Mouse (Mus musculus): ENCODE measurements around the gene Ldlrad1. TPM values are rescaled to one million over a fixed set of nuclear protein-coding genes. Genes with fewer than 3 reads are reported as not detected.

The Ldlrad1 gene
- polyA plus RNA-seq, 1 experiment from 2014 or later, result not detected

DNA sequence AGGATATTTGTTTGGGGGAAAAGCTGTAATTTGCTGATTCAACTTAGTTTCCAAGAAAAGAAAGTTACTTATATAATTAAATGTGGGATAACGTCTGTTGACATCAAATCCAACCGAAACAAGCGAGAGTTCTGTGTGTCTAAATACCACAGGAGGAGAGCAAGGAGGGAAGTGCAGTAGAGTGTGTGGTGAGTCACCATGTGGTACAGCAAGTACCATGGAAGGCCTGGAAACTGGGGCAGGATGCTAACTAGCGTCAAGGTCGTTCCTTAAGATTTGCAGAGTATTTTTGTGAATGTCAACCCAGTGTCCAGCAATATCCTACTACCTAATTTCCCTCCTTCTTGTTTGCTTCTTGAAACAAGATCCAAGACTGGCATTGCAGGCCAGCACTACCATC lies 10.9 kb upstream of the Ldlrad1 start:
- Histone ChIP-seq H3K4me1 (replicated peaks; ENCODE audit: control insufficient read depth, insufficient read depth, low read length) (no peaks in the 10 kb centered on the region), H3K9ac (ENCODE audit: low read length) (no peak overlapping the region), H3K4me2 (ENCODE audit: low read depth, low read length, severe bottlenecking) (no peak overlapping the region), H3K27ac (ENCODE audit: low read depth, low read length) (no peak overlapping the region), H3K27me3 (ENCODE audit: control insufficient read depth, insufficient read depth, low read length) (no peaks in the 10 kb centered on the region), H3K4me3 (ENCODE audit: low read depth, low read length) (no peak overlapping the region), H3K36me3 (ENCODE audit: control insufficient read depth, insufficient read depth, low read length) (peaks cover 12% of the 10 kb centered on the region; the same call in 1 of the 2 replicates), H3K9me3 (ENCODE audit: control insufficient read depth, low read length) (no peaks in the 10 kb centered on the region)
- WGBS, result 95% methylated on average over 5 of the region's 5 CpGs
- DNase-seq (ENCODE audit: low spot score), result no peak
- no peak for ATAC-seq (replicated peaks; ENCODE audit: low FRiP score)

DNA sequence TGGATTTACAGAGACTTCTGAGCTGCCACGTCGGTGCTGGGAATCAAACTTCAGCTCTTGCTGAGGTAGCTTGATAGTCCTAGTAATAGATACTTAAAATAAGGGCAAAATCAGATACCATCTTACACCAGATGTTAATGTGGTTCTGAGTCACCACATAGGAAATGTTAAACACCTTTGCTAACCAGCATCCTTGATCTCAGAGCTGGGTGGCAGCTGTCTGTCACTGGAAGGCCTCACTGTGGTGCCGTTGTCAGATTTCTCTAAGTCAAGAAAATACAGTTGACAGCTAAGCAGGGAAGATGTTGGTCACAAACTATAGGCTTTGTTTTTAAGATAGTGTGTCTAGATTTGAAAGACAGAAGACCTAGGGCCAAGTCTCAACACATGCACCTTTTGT lies 7.2 kb upstream of the Ldlrad1 start:
- no peak for ATAC-seq (replicated peaks; ENCODE audit: low FRiP score)
- Histone ChIP-seq H3K27ac (ENCODE audit: low read depth, low read length) (no peak overlapping the region), H3K27me3 (ENCODE audit: control insufficient read depth, insufficient read depth, low read length) (no peaks in the 10 kb centered on the region), H3K4me1 (replicated peaks; ENCODE audit: control insufficient read depth, insufficient read depth, low read length) (no peaks in the 10 kb centered on the region), H3K36me3 (ENCODE audit: control insufficient read depth, insufficient read depth, low read length) (peaks cover 4% of the 10 kb centered on the region; the same call in 1 of the 2 replicates), H3K9me3 (ENCODE audit: control insufficient read depth, low read length) (no peaks in the 10 kb centered on the region), H3K4me3 (ENCODE audit: low read depth, low read length) (no peak overlapping the region), H3K9ac (ENCODE audit: low read length) (no peak overlapping the region), H3K4me2 (ENCODE audit: low read depth, low read length, severe bottlenecking) (no peak overlapping the region)
- DNase-seq (ENCODE audit: low spot score), result peak; percentile 5
- 98% methylated on average over 3 of the region's 3 CpGs for WGBS

DNA sequence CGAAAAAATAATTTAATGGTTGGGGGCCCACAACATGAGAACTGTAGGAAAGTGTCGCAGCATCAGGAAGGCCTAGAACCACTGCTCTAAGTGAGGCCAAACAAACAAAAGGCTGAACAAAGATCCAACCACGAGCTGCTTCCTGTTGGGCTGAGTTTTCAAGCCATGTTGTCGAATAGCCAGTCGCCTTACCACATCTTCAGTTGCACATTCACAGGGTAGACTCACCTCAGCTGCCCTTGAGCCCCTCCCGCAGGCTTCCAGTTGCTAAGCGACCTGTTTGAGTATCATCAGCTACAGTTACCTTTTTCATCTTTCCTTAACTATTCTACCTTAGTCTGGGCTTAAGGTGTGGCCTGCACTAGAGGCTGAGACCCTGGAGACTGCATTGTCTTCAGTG lies 6.0 kb upstream of the Ldlrad1 start:
- 91% methylated on average over 7 of the region's 7 CpGs for WGBS
- H3K36me3 ChIP-seq (ENCODE audit: control insufficient read depth, insufficient read depth, low read length), result no peaks in the 10 kb centered on the region

DNA sequence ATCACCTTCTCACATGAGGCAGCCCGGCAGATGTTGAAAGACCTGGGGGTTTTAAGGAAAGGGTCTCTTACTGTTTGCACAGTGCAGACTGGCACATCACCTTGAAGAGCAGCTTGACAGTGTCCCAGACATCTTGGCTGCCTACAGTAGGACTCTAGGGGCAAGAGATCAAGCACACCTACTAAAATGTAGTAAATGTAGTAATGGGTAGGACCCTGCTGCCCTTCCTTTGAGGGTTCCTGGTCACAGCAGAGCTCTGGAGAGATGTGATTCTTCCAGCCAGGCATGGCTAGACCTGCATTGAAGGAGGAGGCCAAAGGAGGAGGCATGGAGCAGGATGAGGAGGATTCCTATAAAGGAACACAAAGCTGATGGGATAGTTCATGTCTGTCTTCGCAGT lies 2.0 kb upstream of the Ldlrad1 start:
- H3K27me3 ChIP-seq (ENCODE audit: control insufficient read depth, insufficient read depth, low read length), result no peaks in the 10 kb centered on the region
- H3K4me3 ChIP-seq (ENCODE audit: low read depth, low read length), result no peak overlapping the region
- H3K9ac ChIP-seq (ENCODE audit: low read length), result no peak overlapping the region
- H3K4me1 ChIP-seq (replicated peaks; ENCODE audit: control insufficient read depth, insufficient read depth, low read length), result no peaks in the 10 kb centered on the region
- no peaks in the 10 kb centered on the region for H3K36me3 ChIP-seq (ENCODE audit: control insufficient read depth, insufficient read depth, low read length)
- no peaks in the 10 kb centered on the region for H3K9me3 ChIP-seq (ENCODE audit: control insufficient read depth, low read length)
- WGBS, result 97% methylated on average over 2 of the region's 2 CpGs
- H3K27ac ChIP-seq (ENCODE audit: low read depth, low read length), result no peak overlapping the region
- no peak overlapping the region for H3K4me2 ChIP-seq (ENCODE audit: low read depth, low read length, severe bottlenecking)
- DNase-seq (ENCODE audit: low spot score), result no peak
- no peak for ATAC-seq (replicated peaks; ENCODE audit: low FRiP score)

More for the DNA sequence above, 6.0 kb upstream of the Ldlrad1 start:
- ATAC-seq (replicated peaks; ENCODE audit: low FRiP score) (no peak), DNase-seq (ENCODE audit: low spot score) (peak; percentile 40)
- Histone ChIP-seq H3K27me3 (ENCODE audit: control insufficient read depth, insufficient read depth, low read length) (no peaks in the 10 kb centered on the region), H3K4me3 (ENCODE audit: low read depth, low read length) (no peak overlapping the region), H3K4me2 (ENCODE audit: low read depth, low read length, severe bottlenecking) (no peak overlapping the region), H3K9me3 (ENCODE audit: control insufficient read depth, low read length) (no peaks in the 10 kb centered on the region), H3K27ac (ENCODE audit: low read depth, low read length) (no peak overlapping the region), H3K4me1 (replicated peaks; ENCODE audit: control insufficient read depth, insufficient read depth, low read length) (no peaks in the 10 kb centered on the region), H3K9ac (ENCODE audit: low read length) (no peak overlapping the region)

DNA sequence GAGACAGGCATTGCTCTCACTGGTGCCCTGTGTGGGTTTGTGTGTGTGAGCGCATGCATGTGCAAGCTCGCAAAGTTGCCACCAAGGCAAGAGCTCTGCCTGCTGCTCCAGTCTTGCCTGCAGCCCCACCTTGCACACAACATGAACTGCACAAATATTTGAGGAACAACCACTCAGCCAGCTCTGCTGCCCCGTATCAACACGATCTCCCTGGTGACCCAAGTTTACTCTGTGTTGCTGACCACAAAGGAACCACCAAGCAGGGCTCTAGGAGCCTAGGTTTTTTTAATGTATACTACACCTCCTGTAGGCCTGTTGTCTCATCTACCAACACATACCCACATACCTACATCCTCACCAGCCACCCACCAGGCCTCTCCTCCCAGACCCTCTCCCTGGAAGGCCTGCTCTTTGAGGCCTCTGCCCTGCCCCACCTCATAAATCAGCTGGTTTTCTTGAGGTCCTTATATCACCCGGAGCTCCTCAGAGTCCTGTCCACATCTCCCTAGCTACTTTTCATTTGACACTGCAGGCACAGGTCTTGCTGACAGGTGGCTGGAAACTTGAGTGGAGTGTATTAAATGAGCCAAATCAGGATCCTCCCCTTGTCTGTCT lies 1.6 kb downstream of the Ldlrad1 start:
- ATAC-seq (replicated peaks; ENCODE audit: low FRiP score) (no peak), DNase-seq (ENCODE audit: low spot score) (no peak)
- Histone ChIP-seq H3K27ac (ENCODE audit: low read depth, low read length) (no peak overlapping the region), H3K4me1 (replicated peaks; ENCODE audit: control insufficient read depth, insufficient read depth, low read length) (no peaks in the 10 kb centered on the region), H3K4me3 (ENCODE audit: low read depth, low read length) (no peak overlapping the region), H3K9ac (ENCODE audit: low read length) (no peak overlapping the region), H3K4me2 (ENCODE audit: low read depth, low read length, severe bottlenecking) (no peak overlapping the region), H3K9me3 (ENCODE audit: control insufficient read depth, low read length) (no peaks in the 10 kb centered on the region), H3K36me3 (ENCODE audit: control insufficient read depth, insufficient read depth, low read length) (no peaks in the 10 kb centered on the region), H3K27me3 (ENCODE audit: control insufficient read depth, insufficient read depth, low read length) (no peaks in the 10 kb centered on the region)
- 88% methylated on average over 5 of the region's 5 CpGs for WGBS

DNA sequence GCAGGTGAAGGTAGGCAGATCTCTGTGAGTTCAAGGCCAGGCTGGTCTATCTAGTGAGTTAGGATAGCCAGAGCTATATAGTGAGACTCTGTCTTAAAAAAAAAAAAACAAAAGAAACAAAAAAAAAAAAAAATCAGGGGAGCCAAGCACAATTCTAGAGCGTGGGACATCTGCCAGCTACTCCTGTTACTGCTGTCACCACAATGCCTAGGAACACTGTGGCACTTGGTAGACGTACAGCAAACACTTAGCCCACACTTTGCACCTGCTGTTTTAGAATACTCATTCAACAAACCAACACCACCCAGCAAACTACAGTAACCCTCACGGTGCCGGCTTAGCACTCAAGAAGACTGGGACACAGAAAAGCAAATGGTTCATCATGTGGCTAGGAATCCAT lies 2.5 kb downstream of the Ldlrad1 start:
- Histone ChIP-seq H3K4me3 (ENCODE audit: low read depth, low read length) (no peak overlapping the region), H3K9me3 (ENCODE audit: control insufficient read depth, low read length) (no peaks in the 10 kb centered on the region), H3K4me2 (ENCODE audit: low read depth, low read length, severe bottlenecking) (no peak overlapping the region), H3K9ac (ENCODE audit: low read length) (no peak overlapping the region), H3K36me3 (ENCODE audit: control insufficient read depth, insufficient read depth, low read length) (no peaks in the 10 kb centered on the region), H3K27ac (ENCODE audit: low read depth, low read length) (no peak overlapping the region), H3K4me1 (replicated peaks; ENCODE audit: control insufficient read depth, insufficient read depth, low read length) (no peaks in the 10 kb centered on the region), H3K27me3 (ENCODE audit: control insufficient read depth, insufficient read depth, low read length) (no peaks in the 10 kb centered on the region)
- DNase-seq (ENCODE audit: low spot score) (no peak), ATAC-seq (replicated peaks; ENCODE audit: low FRiP score) (no peak)
- 85% methylated on average over 4 of the region's 4 CpGs for WGBS

DNA sequence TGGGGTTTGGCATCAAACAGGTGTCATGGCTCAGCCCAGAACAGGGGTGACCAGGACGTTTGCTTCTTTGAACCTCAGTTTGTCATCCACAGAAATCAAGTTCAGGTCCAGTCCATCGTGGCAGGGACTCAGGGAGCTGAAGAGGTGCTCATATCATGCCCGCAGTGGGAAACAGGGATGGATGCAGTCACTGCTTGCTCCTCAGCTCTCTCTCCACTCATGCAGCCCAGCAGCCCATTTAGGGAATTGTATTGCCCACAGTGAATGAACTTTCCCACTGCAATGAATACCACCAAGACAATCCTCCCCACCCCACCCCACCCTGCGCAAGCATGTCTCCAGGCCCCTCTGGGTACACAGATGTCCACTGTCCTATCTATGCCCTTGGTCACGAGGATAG lies 3.0 kb downstream of the Ldlrad1 start:
- no peaks in the 10 kb centered on the region for H3K4me1 ChIP-seq (replicated peaks; ENCODE audit: control insufficient read depth, insufficient read depth, low read length)
- ATAC-seq (replicated peaks; ENCODE audit: low FRiP score), result no peak
- no peak overlapping the region for H3K4me2 ChIP-seq (ENCODE audit: low read depth, low read length, severe bottlenecking)
- no peaks in the 10 kb centered on the region for H3K9me3 ChIP-seq (ENCODE audit: control insufficient read depth, low read length)
- H3K36me3 ChIP-seq (ENCODE audit: control insufficient read depth, insufficient read depth, low read length), result no peaks in the 10 kb centered on the region
- no peak overlapping the region for H3K4me3 ChIP-seq (ENCODE audit: low read depth, low read length)
- DNase-seq (ENCODE audit: low spot score), result no peak
- H3K27ac ChIP-seq (ENCODE audit: low read depth, low read length), result no peak overlapping the region
- H3K27me3 ChIP-seq (ENCODE audit: control insufficient read depth, insufficient read depth, low read length), result no peaks in the 10 kb centered on the region
- 81% methylated on average over 5 of the region's 5 CpGs for WGBS
- no peak overlapping the region for H3K9ac ChIP-seq (ENCODE audit: low read length)

DNA sequence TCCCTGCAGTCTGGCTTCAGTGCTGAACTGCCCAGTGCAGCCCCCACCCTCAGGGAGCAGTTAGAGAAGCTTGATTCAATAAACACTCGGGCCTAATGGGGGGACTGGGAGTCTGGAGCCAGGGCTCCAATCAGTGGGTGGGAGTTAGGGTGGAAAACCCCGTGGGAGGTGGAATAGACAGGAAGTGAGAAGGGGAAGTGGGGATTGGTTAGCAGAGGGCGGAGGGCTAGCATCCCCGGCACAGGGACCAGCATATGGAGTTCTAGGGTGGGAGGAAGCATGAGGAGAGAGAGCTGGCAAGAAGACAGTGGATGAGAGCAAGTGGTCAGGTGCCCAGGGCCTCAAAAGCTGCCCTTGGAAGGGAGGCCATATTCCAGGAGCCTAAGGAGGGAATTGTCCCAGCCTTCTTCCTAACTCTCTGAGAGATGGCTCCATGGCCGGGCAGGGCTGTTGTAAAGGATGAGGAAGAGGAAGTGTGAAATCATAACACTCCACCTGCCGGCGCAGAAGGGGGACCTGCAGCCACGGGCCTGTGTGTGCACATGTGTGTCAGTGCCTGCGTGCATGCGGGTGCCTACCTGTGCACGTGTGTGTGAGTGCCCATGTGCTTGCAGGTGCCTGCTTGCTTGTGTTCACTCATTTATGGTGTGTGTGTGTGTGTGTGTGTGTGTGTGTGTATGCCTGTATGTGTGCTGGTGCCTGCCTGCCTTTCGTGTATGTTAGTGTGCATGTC lies 4.5 kb downstream of the Ldlrad1 start:
- Histone ChIP-seq H3K9me3 (ENCODE audit: control insufficient read depth, low read length) (no peaks in the 10 kb centered on the region), H3K27ac (ENCODE audit: low read depth, low read length) (no peak overlapping the region), H3K4me1 (replicated peaks; ENCODE audit: control insufficient read depth, insufficient read depth, low read length) (no peaks in the 10 kb centered on the region), H3K9ac (ENCODE audit: low read length) (no peak overlapping the region), H3K4me3 (ENCODE audit: low read depth, low read length) (no peak overlapping the region), H3K36me3 (ENCODE audit: control insufficient read depth, insufficient read depth, low read length) (no peaks in the 10 kb centered on the region), H3K4me2 (ENCODE audit: low read depth, low read length, severe bottlenecking) (no peak overlapping the region), H3K27me3 (ENCODE audit: control insufficient read depth, insufficient read depth, low read length) (no peaks in the 10 kb centered on the region)
- DNase-seq (ENCODE audit: low spot score) (no peak), ATAC-seq (replicated peaks; ENCODE audit: low FRiP score) (no peak)
- 83% methylated on average over 12 of the region's 12 CpGs for WGBS

DNA sequence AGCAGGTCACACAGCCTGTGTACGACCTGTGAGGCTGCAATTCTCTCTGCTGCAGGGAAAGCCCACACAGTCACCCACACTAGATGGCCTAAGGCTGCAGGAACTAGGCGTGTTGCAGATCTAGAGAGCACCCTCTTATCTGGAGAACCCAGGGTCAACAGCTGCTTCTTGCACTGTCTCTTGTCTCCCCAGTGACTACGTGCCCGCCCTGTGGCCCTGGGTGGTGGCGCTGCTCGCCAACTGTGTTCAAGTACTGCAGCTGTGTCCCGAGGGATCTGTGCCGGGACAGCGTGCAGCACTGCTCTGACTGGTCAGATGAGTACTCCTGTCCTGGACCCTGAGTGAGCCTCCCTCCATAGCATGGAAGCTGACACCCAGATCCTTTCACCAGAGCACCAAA lies 8.6 kb downstream of the Ldlrad1 start:
- WGBS, result 91% methylated on average over 9 of the region's 9 CpGs
- Histone ChIP-seq H3K4me3 (ENCODE audit: low read depth, low read length) (no peak overlapping the region), H3K9me3 (ENCODE audit: control insufficient read depth, low read length) (no peaks in the 10 kb centered on the region), H3K9ac (ENCODE audit: low read length) (no peak overlapping the region), H3K4me2 (ENCODE audit: low read depth, low read length, severe bottlenecking) (no peak overlapping the region), H3K27me3 (ENCODE audit: control insufficient read depth, insufficient read depth, low read length) (no peaks in the 10 kb centered on the region), H3K36me3 (ENCODE audit: control insufficient read depth, insufficient read depth, low read length) (no peaks in the 10 kb centered on the region), H3K4me1 (replicated peaks; ENCODE audit: control insufficient read depth, insufficient read depth, low read length) (no peaks in the 10 kb centered on the region), H3K27ac (ENCODE audit: low read depth, low read length) (no peak overlapping the region)
- ATAC-seq (replicated peaks; ENCODE audit: low FRiP score) (no peak), DNase-seq (ENCODE audit: low spot score) (no peak)

Data from forebrain, embryonic 11.5 days (tissue).